Mouse (Mus musculus) heart, adult 9 months (tissue): ENCODE data around the gene Gpx4.

ENCODE experiments used
- DNase-seq, 2 experiments: peaks; one replicate each; pipeline ENCODE4 v3.0.0; 2022; ENCODE audit warnings: low spot score in 2 of 2

Gene Gpx4

GRCm38 (mm10) chr10:80104181-80104580, 57.2 kb downstream of the Gpx4 start:
- no peak for DNase-seq

- DNase-seq: no peak
Observed at GRCm38 (mm10) chr10:80105460-80105859, 58.5 kb downstream of the Gpx4 start, which contains the start of gene Sbno2. Gene Sbno2, minus strand, starts transcription at chr10:80105571.

GRCm38 (mm10) chr10:80105926-80106325, 59.0 kb downstream of the Gpx4 start:
- no peak for DNase-seq
